Mouse (Mus musculus) right cerebral cortex, postnatal 10 days (tissue): ENCODE results near the gene Pofut2.

ENCODE experiments used
- DNase-seq, 2 experiments: peaks; one replicate each; pipeline ENCODE4 v3.0.0; 2021; ENCODE audit warnings: low spot score in 2 of 2

The Pofut2 gene

DNA sequence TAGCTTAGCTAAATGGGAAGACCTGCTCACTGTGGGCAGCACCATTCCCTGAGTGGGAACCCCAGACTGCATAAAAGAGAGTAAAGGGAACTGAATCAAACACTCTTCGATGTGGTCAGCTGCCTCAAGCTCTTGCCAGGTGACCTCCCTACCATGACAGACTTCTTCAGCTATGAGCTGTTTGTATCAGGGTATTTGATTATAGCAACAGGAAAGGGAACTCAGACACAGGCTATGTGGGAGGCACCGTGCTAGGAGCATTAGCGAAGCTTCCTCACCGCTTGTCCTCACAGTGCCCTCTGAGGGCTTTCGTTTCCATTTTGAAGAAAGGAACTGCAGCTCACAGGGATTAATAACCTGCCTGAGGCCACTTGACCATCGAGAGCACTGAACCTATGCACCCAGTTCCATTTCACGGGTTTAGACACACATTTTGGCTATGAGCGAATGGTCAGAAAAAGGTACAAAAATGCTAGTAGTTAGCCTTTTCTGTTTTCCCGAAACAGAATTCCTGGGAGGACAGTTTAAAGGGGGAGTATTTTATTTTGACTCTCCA is 55.8 kb downstream of the Pofut2 start:
- DNase-seq, result no peak

- peak; percentile 45 to 72 for DNase-seq
Measured at GRCm38 (mm10) chr10:77315682-77316081, 56.7 kb downstream of the Pofut2 start.
